Mouse (Mus musculus) neural tube, embryonic 11.5 days (tissue): ENCODE measurements at regions not wholly inside any gene's neighbourhood (a gene's known extent, or its start where the extent isn't known, plus 50 kb on each side); places are given as distances from the start of the nearest gene placed in this dataset.

Experiments
- ATAC-seq: fragments of 200-750 bp; cut with Nextera tagmentation; 2 replicates; pipeline ENCODE4 v1.8.0; 2017; ENCODE audit warnings: moderate number of reproducible peaks, mild to moderate bottlenecking, moderate TSS enrichment, moderate library complexity; ENCODE audit not compliant: insufficient read depth, low FRiP score, low TSS enrichment
- DNase-seq: peaks from one replicate; pipeline ENCODE4 v3.0.0-alpha.2; 2015; ENCODE audit warnings: low spot score
- H3K27ac ChIP-seq: fragments of 300-500 bp; sonication (generic); 2 replicates; pipeline ENCODE4 v1.5.1; 2014; ENCODE audit warnings: low read depth, mild to moderate bottlenecking, low read length
- H3K27me3 ChIP-seq: fragments of 300-500 bp; sonication (generic); 2 replicates; pipeline ENCODE4 v1.6.1; 2014; ENCODE audit warnings: mild to moderate bottlenecking, low read length, mixed read lengths; ENCODE audit not compliant: control insufficient read depth, insufficient read depth
- H3K36me3 ChIP-seq: fragments of 300-500 bp; sonication (generic); 2 replicates; pipeline ENCODE4 v1.6.1; 2014; ENCODE audit warnings: mild to moderate bottlenecking, low read length, moderate library complexity, mixed read lengths; ENCODE audit not compliant: control insufficient read depth, insufficient read depth
- H3K4me1 ChIP-seq: fragments of 300-500 bp; sonication (generic); 2 replicates; pipeline ENCODE4 v1.6.1; 2014; ENCODE audit warnings: low read length, mixed read lengths; ENCODE audit not compliant: control insufficient read depth, insufficient read depth
- H3K4me2 ChIP-seq: fragments of 300-500 bp; sonication (generic); 2 replicates; pipeline ENCODE4 v1.6.1; 2014; ENCODE audit warnings: low read depth, mild to moderate bottlenecking, moderate library complexity
- H3K4me3 ChIP-seq: fragments of 300-500 bp; sonication (generic); 2 replicates; pipeline ENCODE4 v1.5.1; 2014; ENCODE audit warnings: low read depth, low read length
- H3K9ac ChIP-seq: fragments of 300-500 bp; sonication (generic); 2 replicates; pipeline ENCODE4 v1.6.1; 2014; ENCODE audit warnings: mild to moderate bottlenecking, low read length
- H3K9me3 ChIP-seq: fragments of 300-500 bp; sonication (generic); 2 replicates; pipeline ENCODE4 v1.6.1; 2016; ENCODE audit warnings: low read length; ENCODE audit not compliant: control insufficient read depth
- WGBS: fragments of 180-500 bp; shearing (Covaris S2); extraction: QIAGEN DNeasy Blood & Tissue Kit; methylation state at CpG from one replicate; pipeline ENCODE4 v1.1.7; 2014; 5-methylcytosine and 5-hydroxymethylcytosine counted together

DNA sequence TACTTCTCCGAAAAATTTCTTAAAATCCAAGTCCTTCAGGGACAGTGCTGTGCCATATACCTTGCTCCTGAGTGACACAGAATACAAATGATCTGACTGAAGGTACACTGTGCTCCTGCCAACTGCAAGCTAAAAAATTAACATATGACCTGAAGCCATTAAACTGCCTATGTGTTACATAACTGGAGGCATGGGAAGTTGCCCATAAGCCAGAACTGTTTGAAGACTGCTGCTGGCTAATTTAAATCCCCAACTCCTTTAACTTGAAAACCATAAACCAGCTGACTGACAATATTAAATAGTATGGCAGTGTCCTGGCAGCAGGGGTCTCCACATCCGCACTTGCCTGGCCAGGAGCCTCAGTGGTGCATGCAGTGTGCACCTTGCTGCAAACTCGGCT, 68.9 kb upstream of the Ak4 start:
- Histone ChIP-seq H3K4me1 (no peaks in the 10 kb centered on the region; the same call in 1 of the 2 replicates), H3K27me3 (no peaks in the 10 kb centered on the region), H3K4me2 (no peak overlapping the region), H3K9ac (no peak overlapping the region), H3K36me3 (no peaks in the 10 kb centered on the region), H3K9me3 (no peaks in the 10 kb centered on the region), H3K27ac (no peak overlapping the region), H3K4me3 (no peak overlapping the region)
- DNase-seq = no peak
- ATAC-seq = no peak
- whole genome bisulfite sequencing = 90% methylated on average over 3 of the region's 3 CpGs

DNA sequence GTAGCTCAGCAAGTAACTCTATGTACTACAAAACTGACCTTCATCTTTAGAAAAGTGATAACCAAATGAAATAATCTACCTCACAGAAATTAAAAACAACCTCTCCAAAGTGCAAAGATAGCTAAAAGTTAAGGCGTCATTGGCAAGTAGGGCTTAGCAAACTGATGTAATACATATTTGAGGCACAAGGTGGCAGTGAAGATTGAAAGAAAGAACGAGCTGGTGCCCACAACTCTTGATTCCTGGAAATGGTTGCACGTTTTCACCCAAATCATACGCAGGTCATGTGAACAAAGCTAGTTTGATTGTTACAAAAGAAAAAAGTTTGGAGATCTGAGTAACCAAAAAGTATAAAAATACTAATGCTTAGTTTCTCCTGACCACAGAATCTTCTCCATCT, 69.7 kb upstream of the Ak4 start:
- Histone ChIP-seq H3K4me3 (no peak overlapping the region), H3K9me3 (no peaks in the 10 kb centered on the region), H3K36me3 (no peaks in the 10 kb centered on the region), H3K4me2 (no peak overlapping the region), H3K27ac (no peak overlapping the region), H3K27me3 (no peaks in the 10 kb centered on the region), H3K4me1 (no peaks in the 10 kb centered on the region; the same call in 1 of the 2 replicates), H3K9ac (no peak overlapping the region)
- ATAC-seq (no peak), DNase-seq (no peak)
- 32% methylated on average over 4 of the region's 4 CpGs for WGBS

DNA sequence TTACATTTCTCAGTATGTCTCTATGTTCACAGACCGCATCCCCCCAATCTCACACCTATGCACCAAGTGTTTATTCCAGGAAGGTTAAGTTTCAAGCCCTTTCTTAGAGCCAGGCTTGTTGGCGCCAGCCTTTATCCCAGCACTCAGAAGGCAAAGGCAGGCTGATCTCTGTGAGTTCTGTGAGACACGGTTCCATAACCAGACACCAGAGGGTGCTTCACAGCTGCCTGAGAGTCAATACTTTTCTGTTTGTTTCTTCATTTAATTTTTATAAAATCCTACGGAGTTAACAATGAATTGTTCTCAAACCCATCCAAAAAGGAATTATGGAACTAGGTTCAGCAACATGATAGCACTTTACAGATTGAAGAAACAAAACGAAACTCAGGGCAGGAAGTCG, 71.8 kb upstream of the Ak4 start:
- Histone ChIP-seq H3K27me3 (no peaks in the 10 kb centered on the region), H3K4me3 (no peak overlapping the region), H3K9ac (no peak overlapping the region), H3K4me1 (no peaks in the 10 kb centered on the region), H3K36me3 (no peaks in the 10 kb centered on the region), H3K9me3 (no peaks in the 10 kb centered on the region), H3K27ac (no peak overlapping the region), H3K4me2 (no peak overlapping the region)
- ATAC-seq (no peak), DNase-seq (no peak)
- 86% methylated on average over 6 of the region's 6 CpGs for WGBS

DNA sequence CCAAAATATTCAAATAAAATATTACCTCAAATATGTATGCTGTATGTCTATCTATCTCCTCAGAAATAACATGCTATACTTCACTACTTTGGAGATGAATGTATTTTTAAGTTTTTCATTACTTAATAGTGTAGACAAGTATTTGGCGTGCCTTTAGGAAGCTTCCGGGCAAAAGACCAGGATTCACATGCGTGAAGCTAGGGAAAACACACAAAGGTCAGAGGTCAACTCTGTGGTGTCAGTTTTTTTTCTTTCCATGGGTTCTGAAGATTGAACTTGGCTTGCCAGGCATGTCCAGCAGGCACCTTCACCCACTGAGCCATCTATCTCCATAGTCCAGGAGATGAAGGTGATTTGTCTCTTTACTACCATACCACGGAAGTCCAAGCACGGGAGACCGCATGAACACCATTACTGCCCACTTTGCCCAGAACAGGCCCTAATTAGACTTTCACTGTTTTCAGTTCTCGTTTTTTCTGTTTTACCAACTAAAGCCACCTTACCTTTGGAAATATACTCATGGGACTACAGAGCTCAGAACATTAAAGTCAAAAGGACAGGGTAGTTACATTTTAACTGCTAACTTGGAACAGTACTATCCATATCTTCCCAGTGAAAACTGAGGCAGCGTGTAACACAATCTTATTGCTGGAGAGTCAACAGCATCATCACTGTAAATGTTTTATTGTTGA, 76.9 kb upstream of the Ak4 start:
- Histone ChIP-seq H3K9me3 (no peaks in the 10 kb centered on the region), H3K9ac (no peak overlapping the region), H3K4me3 (no peak overlapping the region), H3K4me1 (no peaks in the 10 kb centered on the region), H3K27ac (no peak overlapping the region), H3K4me2 (no peak overlapping the region), H3K36me3 (no peaks in the 10 kb centered on the region), H3K27me3 (no peaks in the 10 kb centered on the region)
- DNase-seq (no peak), ATAC-seq (no peak)
- 88% methylated on average over 8 of the region's 8 CpGs for WGBS

DNA sequence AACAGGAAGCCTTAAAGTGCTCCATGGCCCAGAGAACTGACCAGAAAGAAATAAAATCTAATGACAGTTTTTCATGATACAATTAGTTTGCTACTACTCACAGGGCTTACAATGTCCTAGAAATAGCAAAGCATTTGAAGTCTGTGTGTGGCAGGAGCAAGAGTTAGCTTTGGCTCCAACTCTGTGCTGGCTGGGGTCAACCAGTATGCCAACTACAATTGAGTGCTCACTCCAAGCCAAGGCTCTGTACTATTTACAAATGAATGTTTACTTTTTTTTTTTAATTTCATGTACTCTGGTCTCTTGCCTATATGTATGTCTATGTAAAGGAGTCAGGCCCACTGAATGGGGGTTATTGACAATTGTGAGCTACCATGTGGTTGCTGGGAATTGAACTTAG, 75.7 kb upstream of the Jak1 start:
- Histone ChIP-seq H3K9me3 (no peaks in the 10 kb centered on the region), H3K36me3 (no peaks in the 10 kb centered on the region), H3K4me3 (no peak overlapping the region), H3K9ac (no peak overlapping the region), H3K27me3 (no peaks in the 10 kb centered on the region), H3K4me1 (no peaks in the 10 kb centered on the region), H3K4me2 (no peak overlapping the region), H3K27ac (no peak overlapping the region)
- DNase-seq (no peak), ATAC-seq (no peak)

DNA sequence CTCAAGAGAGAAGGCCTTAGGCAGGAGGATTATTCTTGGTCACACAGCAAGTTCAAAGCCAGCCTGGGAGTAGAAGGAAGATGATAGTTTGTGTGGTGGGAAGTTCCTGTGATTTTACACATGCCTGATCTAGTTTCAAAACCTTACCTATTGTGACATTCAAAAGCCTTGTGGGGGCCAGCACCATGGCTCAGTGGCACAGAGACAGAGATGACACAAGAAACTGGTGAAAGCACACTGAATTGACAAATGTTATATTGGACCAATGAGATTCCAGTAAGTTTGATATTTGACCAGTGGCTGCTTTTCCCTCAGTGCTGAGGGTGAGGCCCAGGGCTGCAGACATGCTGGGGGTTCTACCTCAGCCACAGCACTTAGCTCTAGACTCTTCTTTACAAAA, 73.1 kb upstream of the Jak1 start:
- H3K9ac ChIP-seq = no peak overlapping the region
- H3K9me3 ChIP-seq = no peaks in the 10 kb centered on the region
- DNase-seq (no peak), ATAC-seq (no peak)
- no peak overlapping the region for H3K27ac ChIP-seq
- H3K4me1 ChIP-seq = no peaks in the 10 kb centered on the region
- H3K4me3 ChIP-seq = no peak overlapping the region
- H3K27me3 ChIP-seq = no peaks in the 10 kb centered on the region
- no peaks in the 10 kb centered on the region for H3K36me3 ChIP-seq
- no peak overlapping the region for H3K4me2 ChIP-seq

DNA sequence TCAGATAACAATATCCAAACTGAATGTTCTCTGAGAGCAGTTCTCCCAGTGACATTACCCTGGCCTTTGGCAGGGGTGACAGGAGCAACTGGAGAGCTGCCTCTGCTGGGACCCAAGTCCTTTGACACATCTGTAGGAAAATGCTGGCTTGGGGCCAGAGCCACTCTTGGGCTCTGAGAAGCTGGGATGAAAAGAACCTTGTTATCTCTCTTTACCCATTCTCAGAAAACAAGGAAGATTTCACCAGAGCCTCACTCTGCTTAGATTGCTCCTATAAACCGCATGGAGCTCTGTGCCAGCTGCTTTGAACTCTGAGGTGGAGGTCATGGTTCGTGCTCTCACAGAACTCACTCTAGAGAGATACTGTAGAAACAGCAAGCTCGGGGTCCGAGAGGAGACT, 71.7 kb upstream of the Jak1 start:
- 64% methylated on average over 4 of the region's 4 CpGs for whole genome bisulfite sequencing
- Histone ChIP-seq H3K27me3 (no peaks in the 10 kb centered on the region), H3K4me1 (no peaks in the 10 kb centered on the region), H3K9me3 (no peaks in the 10 kb centered on the region), H3K4me3 (no peak overlapping the region), H3K27ac (no peak overlapping the region), H3K36me3 (no peaks in the 10 kb centered on the region), H3K9ac (no peak overlapping the region), H3K4me2 (no peak overlapping the region)
- ATAC-seq (no peak), DNase-seq (no peak)

DNA sequence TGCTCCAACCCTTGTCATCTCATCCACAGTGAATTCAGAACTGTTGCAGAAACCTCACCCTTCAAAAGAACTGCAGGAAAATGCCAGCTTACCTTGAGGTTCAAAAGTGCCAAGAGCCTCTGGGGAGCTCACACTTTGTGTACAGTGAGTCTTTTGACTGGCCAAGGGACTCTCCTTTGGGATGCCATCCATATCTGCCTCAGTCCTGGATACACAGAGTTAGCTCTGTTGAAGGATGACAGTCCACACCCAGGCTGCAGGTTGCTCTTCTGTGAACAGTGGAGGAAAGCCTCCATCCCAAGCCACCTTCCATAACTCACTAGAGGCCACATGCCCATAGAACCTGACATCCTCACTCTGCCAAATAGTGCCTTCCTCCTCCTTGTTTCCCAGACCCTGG, 71.3 kb upstream of the Jak1 start:
- H3K27me3 ChIP-seq = no peaks in the 10 kb centered on the region

DNA sequence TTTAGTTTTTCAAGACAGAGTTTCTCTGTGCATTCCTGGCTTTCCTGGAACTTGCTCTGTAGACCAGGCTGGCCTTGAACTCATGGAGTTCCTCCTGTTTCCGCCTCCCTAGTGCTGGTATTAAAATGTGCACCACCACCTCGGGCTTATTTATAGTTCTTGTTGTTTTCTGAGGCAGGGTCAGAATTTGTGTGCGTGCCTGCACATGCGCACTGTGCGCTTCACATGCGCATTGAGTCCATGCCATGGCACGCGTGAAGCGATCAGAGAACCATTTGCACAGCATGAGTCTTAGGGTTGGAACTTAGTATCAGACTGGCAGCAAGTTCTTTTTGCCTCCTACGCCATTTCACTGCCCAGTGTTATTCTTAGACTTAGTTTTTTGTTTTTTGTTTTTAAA, 68.8 kb upstream of the Jak1 start:
- 95% methylated on average over 10 of the region's 10 CpGs for WGBS
- no peak overlapping the region for H3K4me3 ChIP-seq
- no peaks in the 10 kb centered on the region for H3K36me3 ChIP-seq

More for the DNA sequence above, 71.3 kb upstream of the Jak1 start:
- DNase-seq = no peak
- no peak overlapping the region for H3K4me2 ChIP-seq
- no peak for ATAC-seq
- H3K4me3 ChIP-seq = no peak overlapping the region
- H3K9me3 ChIP-seq = no peaks in the 10 kb centered on the region
- no peak overlapping the region for H3K27ac ChIP-seq
- no peaks in the 10 kb centered on the region for H3K4me1 ChIP-seq
- no peak overlapping the region for H3K9ac ChIP-seq
- H3K36me3 ChIP-seq = no peaks in the 10 kb centered on the region

More for the DNA sequence above, 68.8 kb upstream of the Jak1 start:
- Histone ChIP-seq H3K4me2 (no peak overlapping the region), H3K9me3 (no peaks in the 10 kb centered on the region), H3K27me3 (no peaks in the 10 kb centered on the region), H3K9ac (no peak overlapping the region), H3K27ac (no peak overlapping the region), H3K4me1 (no peaks in the 10 kb centered on the region)
- DNase-seq = no peak
- ATAC-seq = no peak
